Comparison of ENCODE assay signal across 27 mouse cellular contexts in the genomic region with DNA sequence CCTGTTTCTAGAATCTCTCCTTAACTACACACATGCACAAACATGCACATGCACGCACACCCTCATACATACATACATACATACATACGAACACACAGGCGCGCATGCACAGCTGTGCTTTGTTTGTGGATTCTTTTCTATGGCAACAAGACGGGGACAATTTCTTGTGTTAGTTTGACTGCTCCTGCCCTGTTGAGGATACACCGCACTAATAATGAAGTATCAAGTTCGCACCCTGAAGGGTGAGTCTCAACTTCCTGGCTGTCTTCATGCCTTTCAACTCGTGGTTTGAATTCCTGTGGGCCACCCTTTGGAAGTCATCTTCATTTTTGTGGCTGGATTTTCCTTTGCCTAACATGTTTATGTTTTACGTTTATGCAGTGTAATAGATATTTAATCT. TPM values are rescaled to one million over a fixed set of nuclear protein-coding genes. Genes with fewer than 3 reads are reported as not detected.
DNase-seq lines count a peak whose midpoint lies in the region; ATAC-seq and TF ChIP-seq lines count a peak whose summit lies in the region.
"Had no signal": no experiment of that assay in that cellular context is flagged by ENCODE, and none has a peak within 500 bp of the region (broad histone marks: within the 10 kb centered on the region; RNA-seq: fewer than 3 reads in every experiment).

No protein-coding gene starts in this region.

- H3K9ac ChIP-seq in kidney, postnatal 0 days (ENCODE audit: low read depth, low read length) = no peak overlapping the region
- no peak overlapping the region for H3K9ac ChIP-seq in embryonic facial prominence, embryonic 14.5 days (ENCODE audit: low read depth, low read length)
- H3K9ac ChIP-seq: forebrain, embryonic 13.5 days; heart, embryonic 13.5 days; hindbrain, embryonic 14.5 days had no signal

- H3K4me1 ChIP-seq in kidney, postnatal 0 days (replicated peaks; ENCODE audit: insufficient read depth, low read length) = peaks cover 4% of the 10 kb centered on the region; the same call in 1 of the 2 replicates
- peaks cover 5% of the 10 kb centered on the region; the same call in 1 of the 2 replicates for H3K4me1 ChIP-seq in embryonic facial prominence, embryonic 14.5 days (ENCODE audit: control insufficient read depth, insufficient read depth, low read length)

- H3K79me2 ChIP-seq in C2C12 (ENCODE audit: control insufficient read depth, insufficient read depth) (peaks cover 81% of the 10 kb centered on the region), myocyte (ENCODE audit: control insufficient read depth, insufficient read depth) (peaks cover 70% of the 10 kb centered on the region)

- H3K79me3 ChIP-seq in C2C12 (ENCODE audit: low read depth) = peaks cover 13% of the 10 kb centered on the region

- H3K27ac ChIP-seq in kidney, postnatal 0 days = peak overlapping the region; percentile 36; the same call in 1 of the 2 replicates
- H3K27ac ChIP-seq in embryonic facial prominence, embryonic 14.5 days (replicated peaks; ENCODE audit: low read depth, low read length) = 0 out of 2 replicates have a peak overlapping the region, but pooled peaks have one; percentile 36
- no peak overlapping the region for H3K27ac ChIP-seq in layer of hippocampus, adult 2 months
- H3K27ac ChIP-seq: forebrain, embryonic 10.5 days; forebrain, embryonic 13.5 days; heart, embryonic 13.5 days; hindbrain, embryonic 14.5 days; hindbrain, postnatal 0 days had no signal

- ATAC-seq in kidney, postnatal 0 days (replicated peaks; ENCODE audit: low FRiP score, low read depth) = no peak
- peak; percentile 48 for ATAC-seq in embryonic facial prominence, embryonic 14.5 days (ENCODE audit: low read depth)
- ATAC-seq: CD4-positive, CD25-positive, alpha-beta regulatory T cell, adult 4 months; forebrain, embryonic 16.5 days; hindbrain, postnatal 0 days; inflammation-experienced regulatory T-cells, adult 6 months had no signal

- no peak for TF ChIP-seq POLR2A in myocyte (IDR thresholded peaks at IDR 0.05; ENCODE audit: insufficient read length, low read depth)

- H3ac ChIP-seq in C2C12 (ENCODE audit: control insufficient read depth, insufficient read length, low read depth) (no peak overlapping the region), myocyte (ENCODE audit: control insufficient read depth, insufficient read length) (no peak overlapping the region)

- H3K4me3 ChIP-seq in kidney, postnatal 0 days (replicated peaks; ENCODE audit: low read depth, low read length) = no peak overlapping the region
- no peak overlapping the region for H3K4me3 ChIP-seq in C2C12 (ENCODE audit: insufficient read depth, poor library complexity, severe bottlenecking)
- H3K4me3 ChIP-seq in embryonic facial prominence, embryonic 14.5 days (ENCODE audit: low read depth, low read length) = no peak overlapping the region
- no peak overlapping the region for H3K4me3 ChIP-seq in myocyte
- H3K4me3 ChIP-seq in layer of hippocampus, adult 2 months = no peak overlapping the region
- H3K4me3 ChIP-seq: forebrain, embryonic 10.5 days; forebrain, embryonic 13.5 days; heart, embryonic 13.5 days had no signal

- no peaks in the 10 kb centered on the region for H3K9me3 ChIP-seq in kidney, postnatal 0 days (replicated peaks; ENCODE audit: low read length)
- H3K9me3 ChIP-seq in embryonic facial prominence, embryonic 14.5 days (ENCODE audit: control insufficient read depth, low read length) = no peaks in the 10 kb centered on the region
- H3K9me3 ChIP-seq: forebrain, embryonic 10.5 days; forebrain, embryonic 13.5 days; heart, embryonic 13.5 days had no signal

- no peak for TF ChIP-seq CTCF in kidney, postnatal 0 days (IDR thresholded peaks at IDR 0.05; ENCODE audit: low read depth)
- no peak for TF ChIP-seq CTCF in C2C12 (IDR thresholded peaks at IDR 0.05; ENCODE audit: control insufficient read depth, insufficient read depth, insufficient read length)
- TF ChIP-seq CTCF in layer of hippocampus, adult 2 months (conservative IDR thresholded peaks at IDR 0.05) = no peak

- no peaks in the 10 kb centered on the region for H3K36me3 ChIP-seq in kidney, postnatal 0 days (ENCODE audit: insufficient read depth, low read length)
- no peaks in the 10 kb centered on the region for H3K36me3 ChIP-seq in C2C12 (ENCODE audit: control insufficient read depth, insufficient read depth)
- H3K36me3 ChIP-seq in embryonic facial prominence, embryonic 14.5 days (ENCODE audit: control insufficient read depth, insufficient read depth, low read length) = no peaks in the 10 kb centered on the region
- no peaks in the 10 kb centered on the region for H3K36me3 ChIP-seq in myocyte (ENCODE audit: control insufficient read depth, insufficient read depth)
- H3K36me3 ChIP-seq: forebrain, embryonic 10.5 days; heart, embryonic 13.5 days had no signal

- no peak for DNase-seq in kidney, postnatal 0 days (ENCODE audit: low spot score)
- no peak for DNase-seq in kidney, adult 8-10 months
- DNase-seq in embryonic facial prominence, embryonic 14.5 days (ENCODE audit: low spot score) = peak; percentile 78
- DNase-seq in layer of hippocampus, adult 2 months (ENCODE audit: low spot score in 2 of 2) = no peak
- no peak for DNase-seq in spleen, postnatal 14 days (ENCODE audit: low spot score in 2 of 2)
- no peak for DNase-seq in cerebellum, adult 9-10 months
- DNase-seq: adrenal gland, postnatal 10 days; B cell, adult 2 months; cerebellum, adult 11 months; cerebellum, adult 2 months; cerebellum, postnatal 10 days; cerebellum, postnatal 36 days; embryo, embryonic 11 days; gastrocnemius, postnatal 14 days; heart, adult 18-20 months; heart, postnatal 14 days; heart, postnatal 4 days had no signal

- WGBS in kidney, postnatal 0 days = 76% methylated on average over 9 of the region's 9 CpGs
- WGBS in embryonic facial prominence, embryonic 14.5 days = 66% methylated on average over 9 of the region's 9 CpGs

- no peak overlapping the region for H3K4me2 ChIP-seq in kidney, postnatal 0 days (ENCODE audit: low read length)
- no peak overlapping the region; the same call in 1 of the 2 replicates for H3K4me2 ChIP-seq in embryonic facial prominence, embryonic 14.5 days (ENCODE audit: low read depth, low read length)
- H3K4me2 ChIP-seq in myocyte (ENCODE audit: low read depth) = peak overlapping the region; percentile 67
- H3K4me2 ChIP-seq: forebrain, embryonic 13.5 days; heart, embryonic 13.5 days; hindbrain, embryonic 14.5 days had no signal

- no peaks in the 10 kb centered on the region for H3K27me3 ChIP-seq in kidney, postnatal 0 days (ENCODE audit: insufficient read depth, low read length)
- H3K27me3 ChIP-seq in C2C12 (ENCODE audit: control insufficient read depth, insufficient read depth, insufficient read length) (no peaks in the 10 kb centered on the region), myocyte (ENCODE audit: control insufficient read depth, insufficient read depth, insufficient read length) (no peaks in the 10 kb centered on the region)
- no peaks in the 10 kb centered on the region for H3K27me3 ChIP-seq in embryonic facial prominence, embryonic 14.5 days (replicated peaks; ENCODE audit: control insufficient read depth, insufficient read depth, low read length)
- H3K27me3 ChIP-seq: forebrain, embryonic 13.5 days; heart, embryonic 13.5 days had no signal

TF ChIP-seq in C2C12, 6 proteins besides CTCF, POLR2A, EP300 and RAD21:
- TF ChIP-seq MAX (IDR thresholded peaks at IDR 0.05) = peak; percentile 43
- peak; percentile 42 for TF ChIP-seq MYOD1 (IDR thresholded peaks at IDR 0.05; ENCODE audit: control insufficient read depth, insufficient read length, low read depth)
- TF ChIP-seq CEBPB (IDR thresholded peaks at IDR 0.05; ENCODE audit: low read depth) = no peak

TF ChIP-seq in myocyte, 11 proteins besides CTCF, POLR2A, EP300 and RAD21:
- peak in 1 of 3 experiments; percentile 68 for TF ChIP-seq MYOD1 (IDR thresholded peaks at IDR 0.05; ENCODE audit: control insufficient read depth in 1 of 3, insufficient read length in 2 of 3, low read depth in 2 of 3)
- TF ChIP-seq TCF3 (IDR thresholded peaks at IDR 0.05; ENCODE audit: insufficient read length, low read depth) = no peak

RNA-seq across cellular contexts. Expression of a gene that starts 29.7 kb away (rescaled TPM):
- polyA plus RNA-seq in kidney, postnatal 0 days (2015; fragmentation: Nextera tagmentation; extraction: Ambion mirVana) = 37.0 and 37.1 TPM in 2 replicates
- polyA plus RNA-seq in C2C12 (2012; fragmentation: generic; extraction: Trizol) = 32.8 TPM
- 9.8 and 16.5 TPM in 2 replicates for polyA plus RNA-seq in embryonic facial prominence, embryonic 14.5 days (2014; fragmentation: Nextera tagmentation; extraction: Ambion mirVana)
- polyA plus RNA-seq in myocyte (2012; fragmentation: generic; extraction: Trizol) = 32.8 TPM
- 10 to 100 TPM; 27.3 to 28.6 TPM for total RNA-seq in layer of hippocampus, adult 2 months (2021)
